Mouse (Mus musculus) forebrain, embryonic 10.5 days (tissue): ENCODE data around the gene Dnah2. TPM values are rescaled to one million over a fixed set of nuclear protein-coding genes. Genes with fewer than 3 reads are reported as not detected.

ENCODE experiments used
- DNase-seq: peaks from one replicate; pipeline ENCODE4 v3.0.0-alpha.2; 2017; ENCODE audit warnings: low spot score; ENCODE audit errors: extremely low spot score
- H3K27ac ChIP-seq: fragments of 300-500 bp; sonication (generic); 2 replicates; pipeline ENCODE4 v1.5.1; 2016; ENCODE audit warnings: mild to moderate bottlenecking
- H3K27me3 ChIP-seq: fragments of 300-500 bp; sonication (generic); 2 replicates; pipeline ENCODE4 v1.6.1; 2016; ENCODE audit warnings: mild to moderate bottlenecking; ENCODE audit not compliant: poor library complexity, severe bottlenecking
- H3K36me3 ChIP-seq: fragments of 300-500 bp; sonication (generic); replicated peaks from 2 replicates; pipeline ENCODE4 v1.6.1; 2016; ENCODE audit warnings: mild to moderate bottlenecking, moderate library complexity
- H3K4me1 ChIP-seq: fragments of 300-500 bp; sonication (generic); 2 replicates; pipeline ENCODE4 v1.6.1; 2016
- H3K4me3 ChIP-seq: fragments of 300-500 bp; sonication (generic); 2 replicates; pipeline ENCODE4 v1.5.1; 2016; ENCODE audit warnings: mild to moderate bottlenecking, moderate library complexity
- H3K9me3 ChIP-seq: fragments of 300-500 bp; sonication (generic); 2 replicates; pipeline ENCODE4 v1.6.1; 2016; ENCODE audit warnings: mild to moderate bottlenecking, moderate library complexity
- WGBS: fragments of 180-500 bp; shearing (Covaris S2); methylation state at CpG from one replicate; pipeline ENCODE4 v1.1.7; 2016; 5-methylcytosine and 5-hydroxymethylcytosine counted together
- polyA plus RNA-seq: library from polyadenylated mRNA; unstranded; fragments of >200 nt; fragmentation: Nextera tagmentation; extraction: Ambion mirVana; gene quantifications from 2 replicates; pipeline ENCODE4 v1.2.1, GENCODE M21; 2016

Gene Dnah2
- polyA plus RNA-seq, 1 experiment from 2014 or later = 1.5 TPM

GRCm38 (mm10) chr11:69433189-69433588 is 115.7 kb downstream of the Dnah2 start:
- Histone ChIP-seq H3K36me3 (no peaks in the 10 kb centered on the region), H3K4me1 (peaks cover 16% of the 10 kb centered on the region), H3K9me3 (no peaks in the 10 kb centered on the region), H3K27ac (no peak overlapping the region), H3K27me3 (0 out of 2 replicates have a peak, but pooled peaks cover 6% of the 10 kb centered on the region), H3K4me3 (no peak overlapping the region)
- 80% methylated on average over 6 of the region's 6 CpGs for WGBS
- DNase-seq = no peak

DNA sequence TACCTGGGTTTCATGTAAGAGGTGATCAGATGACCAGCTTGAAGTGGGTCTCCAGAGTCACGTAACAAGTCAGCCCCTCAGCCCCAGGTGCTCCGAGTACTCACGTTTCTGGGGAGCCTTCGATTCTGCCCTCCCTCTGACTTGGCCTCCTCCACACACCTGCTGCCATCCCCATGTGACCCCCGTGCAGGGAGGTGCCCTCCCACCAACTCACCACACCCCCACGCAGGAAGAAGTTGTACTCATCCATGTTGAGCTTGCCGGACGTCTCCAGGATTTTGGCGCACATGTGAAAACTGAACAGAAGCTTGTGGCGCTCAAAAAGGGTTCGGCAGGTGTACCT is 116.3 kb downstream of the Dnah2 start:
- Histone ChIP-seq H3K4me3 (no peak overlapping the region), H3K4me1 (peaks cover 16% of the 10 kb centered on the region), H3K36me3 (no peaks in the 10 kb centered on the region), H3K9me3 (no peaks in the 10 kb centered on the region), H3K27me3 (0 out of 2 replicates have a peak, but pooled peaks cover 6% of the 10 kb centered on the region), H3K27ac (no peak overlapping the region)
- DNase-seq = no peak
- 78% methylated on average over 11 of the region's 11 CpGs for WGBS

- DNase-seq = peak; percentile 70
- Histone ChIP-seq H3K4me1 (peaks cover 16% of the 10 kb centered on the region), H3K27ac (no peak overlapping the region), H3K27me3 (0 out of 2 replicates have a peak, but pooled peaks cover 6% of the 10 kb centered on the region), H3K36me3 (no peaks in the 10 kb centered on the region), H3K4me3 (no peak overlapping the region; the same call in 1 of the 2 replicates), H3K9me3 (no peaks in the 10 kb centered on the region)
- 43% methylated on average over 11 of the region's 11 CpGs for WGBS
Measured at GRCm38 (mm10) chr11:69431829-69432639, 116.9 kb downstream of the Dnah2 start.

- 94% methylated on average over 15 of the region's 15 CpGs for WGBS
- DNase-seq = no peak
Measured at GRCm38 (mm10) chr11:69430631-69431030, 118.3 kb downstream of the Dnah2 start.

GRCm38 (mm10) chr11:69429313-69429712 is 119.6 kb downstream of the Dnah2 start:
- H3K27me3 ChIP-seq = peaks cover 6% of the 10 kb centered on the region; the same call in 1 of the 2 replicates
- H3K4me3 ChIP-seq = no peak overlapping the region
- no peaks in the 10 kb centered on the region for H3K9me3 ChIP-seq
- no peaks in the 10 kb centered on the region for H3K36me3 ChIP-seq
- H3K27ac ChIP-seq = no peak overlapping the region
- peaks cover 16% of the 10 kb centered on the region for H3K4me1 ChIP-seq
- no peak for DNase-seq
- 76% methylated on average over 2 of the region's 2 CpGs for WGBS

More at GRCm38 (mm10) chr11:69430631-69431030, 118.3 kb downstream of the Dnah2 start:
- Histone ChIP-seq H3K27ac (0 out of 2 replicates have a peak overlapping the region, but pooled peaks have one; percentile 2), H3K4me3 (no peak overlapping the region), H3K36me3 (no peaks in the 10 kb centered on the region), H3K4me1 (peaks cover 16% of the 10 kb centered on the region), H3K9me3 (no peaks in the 10 kb centered on the region), H3K27me3 (0 out of 2 replicates have a peak, but pooled peaks cover 6% of the 10 kb centered on the region)

DNA sequence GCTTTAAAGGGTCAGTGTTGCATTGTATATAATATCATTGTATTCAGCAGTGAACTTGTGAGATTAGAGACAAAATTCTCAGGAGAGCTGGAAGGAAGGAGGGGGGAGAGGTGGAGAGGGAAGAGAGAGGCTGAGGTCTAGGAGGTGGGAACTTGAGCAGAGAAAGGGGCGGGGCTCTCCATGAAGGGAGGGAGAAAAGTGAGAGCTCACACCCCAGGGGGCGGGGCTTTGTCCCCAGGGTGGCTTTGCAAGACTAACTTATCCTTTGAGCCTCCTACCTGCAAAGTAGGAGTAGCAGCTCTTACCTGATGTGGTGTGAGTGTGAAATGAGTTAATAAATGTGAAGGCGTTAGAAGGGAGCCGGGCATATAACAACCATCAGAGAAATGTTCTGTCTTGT is 120.2 kb downstream of the Dnah2 start:
- Histone ChIP-seq H3K27ac (no peak overlapping the region), H3K9me3 (no peaks in the 10 kb centered on the region), H3K4me1 (peaks cover 16% of the 10 kb centered on the region), H3K36me3 (no peaks in the 10 kb centered on the region), H3K4me3 (no peak overlapping the region), H3K27me3 (peaks cover 12% of the 10 kb centered on the region)
- WGBS = 25% methylated on average over 4 of the region's 4 CpGs
- DNase-seq = no peak

DNA sequence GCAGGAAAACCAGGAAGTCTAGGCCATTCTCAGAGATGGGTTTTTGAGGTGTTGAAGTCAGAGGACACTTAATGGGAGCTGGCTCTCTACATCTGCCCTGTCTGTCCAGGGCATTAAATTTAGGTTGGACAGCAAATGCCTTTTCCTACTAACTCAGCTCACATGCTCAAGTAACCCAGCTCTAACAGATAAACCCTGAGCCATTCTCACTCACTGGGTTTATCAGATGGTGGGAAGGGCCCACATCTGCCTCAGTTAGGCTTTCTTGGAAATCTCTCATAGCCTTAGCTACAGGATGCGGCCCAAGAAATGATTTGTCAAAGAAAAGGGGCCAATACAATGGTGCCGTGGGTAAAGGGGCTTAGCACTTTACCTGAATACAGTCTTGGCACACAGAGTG is 122.7 kb downstream of the Dnah2 start:
- DNase-seq = no peak
- H3K9me3 ChIP-seq = no peaks in the 10 kb centered on the region

GRCm38 (mm10) chr11:69423885-69424284 is 125.0 kb downstream of the Dnah2 start:
- Histone ChIP-seq H3K27ac (no peak overlapping the region), H3K4me3 (no peak overlapping the region), H3K27me3 (peaks cover 44% of the 10 kb centered on the region), H3K36me3 (no peaks in the 10 kb centered on the region), H3K4me1 (peaks cover 35% of the 10 kb centered on the region), H3K9me3 (no peaks in the 10 kb centered on the region)
- DNase-seq = no peak
- 84% methylated on average over 6 of the region's 6 CpGs for WGBS

More for the DNA sequence above, 122.7 kb downstream of the Dnah2 start:
- Histone ChIP-seq H3K4me1 (peaks cover 15% of the 10 kb centered on the region), H3K4me3 (no peak overlapping the region), H3K36me3 (no peaks in the 10 kb centered on the region), H3K27me3 (peaks cover 37% of the 10 kb centered on the region), H3K27ac (no peak overlapping the region)
- 81% methylated on average over 2 of the region's 2 CpGs for WGBS

DNA sequence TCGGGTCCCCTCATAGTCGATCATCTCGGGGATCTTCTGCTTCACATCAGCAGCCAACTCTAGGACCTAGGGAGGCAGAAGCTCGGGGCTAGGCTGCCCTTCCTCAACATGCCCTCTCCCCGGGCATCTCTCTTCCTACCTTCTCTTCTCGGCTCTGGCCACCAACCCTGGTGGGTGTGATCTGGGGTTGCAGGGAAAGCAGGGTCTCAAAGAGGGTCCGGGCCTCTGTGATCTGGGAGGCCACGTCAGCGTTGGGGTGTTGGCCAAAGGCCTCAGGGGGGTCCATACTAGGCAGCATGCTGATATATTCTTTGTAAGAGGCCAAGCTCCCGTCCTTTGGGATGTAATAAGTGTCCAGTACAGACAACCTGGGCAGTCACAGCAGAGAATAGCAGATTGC is 126.1 kb downstream of the Dnah2 start:
- no peak overlapping the region for H3K27ac ChIP-seq
- DNase-seq = no peak
- H3K27me3 ChIP-seq = peaks cover 44% of the 10 kb centered on the region
- no peak overlapping the region for H3K4me3 ChIP-seq
- H3K36me3 ChIP-seq = no peaks in the 10 kb centered on the region
- 88% methylated on average over 10 of the region's 10 CpGs for WGBS
- H3K4me1 ChIP-seq = peaks cover 40% of the 10 kb centered on the region
- H3K9me3 ChIP-seq = no peaks in the 10 kb centered on the region

DNA sequence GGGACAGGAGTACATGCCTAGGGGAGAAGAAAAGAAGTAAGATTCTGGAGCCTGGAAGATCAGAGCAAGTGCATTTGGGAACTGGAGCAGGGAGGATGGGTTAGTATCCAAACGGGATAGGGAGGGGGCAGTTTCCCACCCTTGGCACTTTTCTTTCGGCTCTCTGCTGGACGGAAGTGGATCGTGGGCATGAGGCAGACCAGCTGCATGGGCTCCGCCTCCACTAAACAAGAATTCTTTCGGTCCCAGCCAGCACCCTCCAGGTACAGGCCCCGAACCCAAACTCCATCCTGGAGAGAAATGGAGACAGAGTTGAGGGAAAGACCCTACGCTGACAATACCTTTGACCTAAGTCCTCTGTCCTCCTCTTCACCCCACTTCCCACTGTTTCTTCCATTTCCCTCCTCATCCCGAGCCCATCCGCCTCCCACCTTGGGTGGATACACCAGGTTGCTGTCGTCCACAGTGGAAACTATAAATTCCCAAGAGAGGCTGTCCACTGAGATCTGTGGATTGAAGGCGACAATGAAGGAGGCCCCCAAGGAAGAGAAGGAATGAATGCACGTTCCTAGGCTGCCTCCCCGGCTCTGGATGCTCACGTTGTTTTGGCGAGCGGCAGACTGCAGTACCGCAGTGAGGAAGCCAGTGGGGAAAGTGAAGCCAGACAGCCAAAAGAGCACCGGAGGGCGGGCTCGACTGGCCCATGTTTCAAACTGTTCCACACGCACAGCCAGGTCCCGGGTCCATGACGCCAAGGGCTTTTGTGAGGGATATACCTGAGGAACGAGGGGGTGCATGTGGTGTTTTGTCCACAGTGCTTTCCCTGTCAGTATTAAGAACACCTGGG is 127.6 kb downstream of the Dnah2 start:
- H3K4me1 ChIP-seq = peaks cover 55% of the 10 kb centered on the region
- H3K4me3 ChIP-seq = peak overlapping the region; percentile 79
- no peaks in the 10 kb centered on the region for H3K36me3 ChIP-seq
- DNase-seq = no peak
- WGBS = 7% methylated on average over 25 of the region's 25 CpGs
- no peaks in the 10 kb centered on the region for H3K9me3 ChIP-seq
- H3K27ac ChIP-seq = no peak overlapping the region
- peaks cover 44% of the 10 kb centered on the region for H3K27me3 ChIP-seq

- H3K36me3 ChIP-seq = no peaks in the 10 kb centered on the region
- H3K9me3 ChIP-seq = no peaks in the 10 kb centered on the region
- no peak for DNase-seq
- H3K27me3 ChIP-seq = peaks cover 44% of the 10 kb centered on the region
- peak overlapping the region; percentile 99; the same call in 1 of the 2 replicates for H3K27ac ChIP-seq
- 3% methylated on average over 10 of the region's 10 CpGs for WGBS
- peak overlapping the region; percentile 79 for H3K4me3 ChIP-seq
- H3K4me1 ChIP-seq = peaks cover 63% of the 10 kb centered on the region
Measured at GRCm38 (mm10) chr11:69420554-69421000, 128.3 kb downstream of the Dnah2 start.

DNA sequence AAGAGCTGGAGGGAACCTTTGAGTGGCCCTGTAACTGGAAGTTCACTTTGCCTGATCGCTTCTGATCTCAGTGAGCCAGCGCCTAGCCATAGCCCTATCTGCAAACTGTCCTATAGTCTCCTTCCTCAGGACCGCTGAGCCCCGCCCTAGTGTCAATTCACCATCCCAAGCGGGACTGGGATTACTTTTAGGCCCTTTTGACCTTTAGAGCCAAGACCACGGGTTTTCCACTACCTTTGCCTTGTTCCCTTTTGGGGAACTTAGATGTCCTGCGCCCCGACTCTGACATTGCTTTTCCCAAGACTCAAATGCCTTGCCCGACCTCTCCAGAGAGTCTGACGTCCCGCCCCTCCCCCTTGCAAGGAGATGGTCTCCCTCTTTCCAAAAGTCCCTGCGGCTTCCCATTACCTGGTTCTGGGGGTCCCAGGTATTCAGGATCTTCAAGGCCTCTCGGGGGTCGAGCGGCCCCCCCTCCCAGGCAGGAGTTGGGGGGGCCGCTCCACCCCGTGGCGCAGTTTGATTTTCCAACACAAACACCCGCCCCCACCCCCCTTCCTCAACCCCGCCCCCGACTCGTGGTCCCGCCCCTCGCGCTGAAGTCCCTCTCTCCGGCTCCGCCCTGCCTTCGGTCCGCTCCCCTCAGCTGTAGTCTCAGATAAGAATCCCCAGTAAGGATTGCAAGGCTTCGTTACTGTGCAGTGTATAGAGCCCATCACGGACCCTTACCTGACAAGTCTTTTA is 128.9 kb downstream of the Dnah2 start:
- H3K27ac ChIP-seq = peak overlapping the region; percentile 99
- peak; percentile 70 for DNase-seq
- peaks cover 44% of the 10 kb centered on the region for H3K27me3 ChIP-seq
- peak overlapping the region; percentile 79 for H3K4me3 ChIP-seq
- H3K36me3 ChIP-seq = no peaks in the 10 kb centered on the region
- WGBS = under 1% methylated on average over 30 of the region's 31 CpGs
- peaks cover 69% of the 10 kb centered on the region for H3K4me1 ChIP-seq
- H3K9me3 ChIP-seq = no peaks in the 10 kb centered on the region
